Mouse (Mus musculus) megakaryocyte-erythroid progenitor cell, adult 5 weeks (primary cell): ENCODE results near the gene Spats2. TPM values are rescaled to one million over a fixed set of nuclear protein-coding genes. Genes with fewer than 3 reads are reported as not detected.

Experiments
- polyA plus RNA-seq: library from polyadenylated mRNA; stranded (reverse); fragments of >175 nt; gene quantifications from 2 replicates; pipeline ENCODE4 v1.2.3, GENCODE M21; 2012

The Spats2 gene
- polyA plus RNA-seq: 0.12 and 0.16 TPM in 2 replicates

DNA sequence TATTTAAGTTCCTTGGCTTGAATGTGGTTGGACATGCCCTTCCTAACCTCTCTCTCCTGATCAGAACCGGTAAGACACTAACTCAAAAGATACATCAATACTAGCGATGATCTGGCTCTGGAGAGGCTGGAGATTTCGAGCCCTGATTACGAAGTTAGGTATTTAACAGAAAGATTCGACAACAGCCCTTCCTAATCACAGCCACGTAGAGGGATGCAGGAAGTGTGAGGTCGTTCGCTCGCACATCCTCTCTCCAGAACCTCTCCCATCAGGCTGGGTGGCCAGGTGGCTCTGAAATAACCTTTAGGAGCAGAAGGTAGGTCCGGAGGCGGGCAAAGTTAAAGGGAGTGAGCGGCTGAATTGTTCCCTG is at the start of gene Spats2:
Spats2 (plus strand) TSS at position 206 of the 370 bp plus-strand sequence.

DNA sequence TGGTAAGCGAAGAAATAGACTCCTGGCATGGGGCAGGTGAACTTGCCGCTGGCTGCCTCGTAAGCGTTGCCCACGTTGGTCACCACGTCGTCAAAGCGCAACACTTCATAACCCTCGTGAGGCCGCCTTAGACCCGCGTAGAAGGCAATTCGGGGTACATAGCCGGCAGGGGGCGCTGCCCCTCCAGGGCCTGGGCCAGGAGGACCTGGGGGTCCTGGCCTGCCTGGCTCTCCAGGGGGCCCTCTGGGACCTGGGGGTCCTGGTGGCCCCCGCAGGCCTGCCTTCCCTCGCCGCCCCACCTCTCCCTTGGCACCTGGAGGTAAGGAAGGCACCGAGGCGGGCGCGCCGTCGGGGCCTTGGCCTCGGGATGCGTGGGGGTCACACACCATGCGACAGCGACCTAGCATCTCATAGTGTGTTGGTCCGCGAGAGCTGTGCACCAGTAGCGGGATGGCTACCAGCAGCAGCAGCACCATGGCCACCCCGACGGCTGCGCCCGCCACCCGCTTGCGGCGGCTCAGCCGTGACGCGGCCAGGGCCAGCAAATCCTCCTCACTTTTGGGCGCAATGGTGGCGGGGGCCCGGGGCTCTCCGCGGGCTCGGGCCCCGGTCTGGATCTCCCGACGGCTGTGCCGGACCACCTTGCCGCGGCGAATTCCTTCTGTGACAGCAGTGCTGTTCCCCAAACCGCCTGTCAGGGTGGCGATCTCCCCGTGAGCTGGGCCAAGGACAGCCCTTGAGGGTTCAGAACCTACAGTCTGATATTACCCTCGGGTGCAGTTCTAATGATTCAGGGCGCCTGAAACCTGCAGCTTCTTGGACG is 38.3 kb upstream of the Spats2 start, which contains the start of gene C1ql4:
C1ql4 (minus strand) TSS at position 565 of the 823 bp plus-strand sequence.

DNA sequence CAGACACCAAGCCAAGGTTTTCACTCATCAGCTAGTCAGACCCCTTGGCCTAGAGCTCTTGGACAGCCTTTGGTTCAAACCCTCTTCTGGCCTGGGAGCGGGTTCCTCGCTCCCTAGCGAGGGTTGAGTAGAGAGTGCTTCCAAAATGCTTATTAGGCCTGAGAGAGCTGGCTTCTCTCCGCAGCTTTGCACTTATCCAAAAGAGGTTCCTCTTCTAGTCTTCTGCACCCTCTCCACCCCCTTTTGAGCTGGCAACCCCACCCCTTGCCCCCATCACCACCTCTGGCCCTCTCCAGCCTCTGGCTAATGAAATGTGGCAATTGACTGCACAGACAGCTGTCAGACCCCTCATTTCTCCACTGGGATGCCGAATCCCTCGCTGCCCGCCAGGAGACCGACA is 32.8 kb upstream of the Spats2 start, which contains the start of gene Dnajc22:
Dnajc22 (plus strand) TSS at position 301 of the 400 bp plus-strand sequence.

DNA sequence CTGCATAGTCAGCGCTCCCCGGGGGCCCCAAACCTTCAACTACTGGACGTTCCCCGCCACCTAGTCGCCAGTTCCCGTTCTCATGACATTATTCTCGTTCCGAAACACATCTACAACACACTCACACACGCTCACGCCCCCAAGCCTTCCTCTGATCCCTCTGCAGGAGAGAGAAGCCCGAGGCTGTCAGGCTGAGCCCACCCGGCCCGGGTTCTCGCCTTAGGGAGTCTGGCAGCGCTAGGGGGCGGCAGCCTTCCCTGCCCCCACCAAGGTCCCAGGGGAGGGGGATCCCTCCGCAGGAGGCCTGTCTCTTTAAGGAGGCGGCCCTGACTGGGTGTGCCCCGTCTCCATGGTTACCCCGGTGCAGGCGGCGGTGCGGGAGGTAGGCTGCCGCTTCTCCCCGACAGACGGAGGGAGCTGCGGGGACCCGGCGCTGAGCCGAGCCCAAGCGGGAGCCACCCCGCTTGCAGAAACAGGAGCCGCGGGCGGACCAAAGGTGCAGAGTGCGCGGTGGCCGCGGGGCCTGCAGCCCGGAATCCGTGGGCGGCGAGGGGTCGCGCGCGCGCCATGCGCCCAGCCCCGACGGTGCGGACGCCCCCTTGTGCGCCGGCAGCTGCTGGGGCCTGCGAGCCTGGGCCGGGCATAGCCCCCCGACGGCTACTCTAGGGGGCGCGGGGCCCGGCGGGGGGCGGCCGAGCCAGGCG is 98.6 kb downstream of the Spats2 start, which contains the start of gene Kcnh3:
Kcnh3 (plus strand) TSS at position 654 of the 704 bp plus-strand sequence.

DNA sequence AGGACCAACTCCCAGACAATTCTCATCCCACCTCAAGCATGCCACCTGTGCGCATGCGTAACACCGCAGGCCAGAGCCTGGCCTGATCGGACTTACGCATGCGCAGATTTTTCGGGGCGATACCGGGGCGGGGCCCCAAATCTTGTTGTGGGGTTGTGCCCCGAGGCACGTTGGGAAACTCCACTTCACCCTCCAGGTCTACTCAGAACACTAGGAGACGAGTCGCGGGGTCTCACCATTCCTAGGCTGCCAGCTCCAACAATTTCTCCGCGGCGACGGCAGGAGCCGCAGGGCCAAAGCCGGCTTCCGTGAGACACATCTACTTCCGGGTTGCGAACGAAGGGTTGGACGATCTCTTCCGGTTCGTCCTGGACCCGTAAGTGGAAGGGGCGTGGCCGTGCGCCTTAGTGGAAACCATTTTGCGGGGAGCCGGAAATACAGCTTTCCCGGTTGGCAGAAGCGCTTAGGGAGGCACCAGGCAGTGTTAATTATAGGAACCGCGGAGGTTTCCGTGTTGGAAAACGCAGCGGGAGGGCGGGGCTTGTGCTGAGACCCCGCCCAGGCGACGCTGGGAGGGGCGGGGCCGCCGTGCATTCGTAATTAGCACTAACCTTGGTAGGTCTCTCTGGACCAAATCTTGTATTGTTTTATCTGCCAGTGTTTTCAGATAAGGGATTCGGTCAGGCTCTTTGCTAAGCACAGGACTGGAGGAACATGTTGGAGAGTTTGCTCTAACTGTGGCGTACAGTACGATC is 126.1 kb downstream of the Spats2 start, which contains the start of gene Mcrs1:
Mcrs1 (minus strand) TSS at position 336 of the 755 bp plus-strand sequence.

Other genes starting within 250 kb of the Spats2 start
- gene Rhebl1, start 231.4 kb upstream of the Spats2 start, polyA plus RNA-seq: 2.7 and 2.8 TPM in 2 replicates
- gene Dhh, start 227.4 kb upstream of the Spats2 start, polyA plus RNA-seq: not detected in 2 replicates
- gene Lmbr1l, start 207.7 kb upstream of the Spats2 start, polyA plus RNA-seq: 25.8 and 31.6 TPM in 2 replicates
- gene Tuba1b, start 191.4 kb upstream of the Spats2 start, polyA plus RNA-seq: 311 and 355 TPM in 2 replicates
- 9.9 TPM in 1 of 2 replicates, not detected in the other for gene Gm49450, start 172.4 kb upstream of the Spats2 start, polyA plus RNA-seq
- 20.5 and 31.9 TPM in 2 replicates for gene Tuba1a, start 172.2 kb upstream of the Spats2 start, polyA plus RNA-seq
- 29.3 and 45.8 TPM in 2 replicates for gene Tuba1c, start 96.0 kb upstream of the Spats2 start, polyA plus RNA-seq
- gene Prph, start 70.7 kb upstream of the Spats2 start, polyA plus RNA-seq: 0.21 and 0.74 TPM in 2 replicates
- gene Troap, start 51.3 kb upstream of the Spats2 start, polyA plus RNA-seq: 33.9 and 51.5 TPM in 2 replicates
- not detected in 2 replicates for gene C1ql4, start 38.1 kb upstream of the Spats2 start, polyA plus RNA-seq
- not detected in 2 replicates for gene Dnajc22, start 32.7 kb upstream of the Spats2 start, polyA plus RNA-seq
- gene Kcnh3, start 98.9 kb downstream of the Spats2 start, polyA plus RNA-seq: not detected in 2 replicates
- gene Mcrs1, start 126.0 kb downstream of the Spats2 start, polyA plus RNA-seq: 101 and 104 TPM in 2 replicates
- gene Prpf40b, start 169.2 kb downstream of the Spats2 start, polyA plus RNA-seq: 36.6 and 37.4 TPM in 2 replicates
- not detected in 2 replicates for gene Fam186b, start 170.0 kb downstream of the Spats2 start, polyA plus RNA-seq
- gene Fmnl3, start 244.6 kb downstream of the Spats2 start, polyA plus RNA-seq: 19.8 and 21.7 TPM in 2 replicates